Mouse (Mus musculus) hindbrain, embryonic 14.5 days (tissue): ENCODE results near the gene Arhgap9. TPM values are rescaled to one million over a fixed set of nuclear protein-coding genes. Genes with fewer than 3 reads are reported as not detected.

Experiments
- ATAC-seq: fragments of 200-750 bp; cut with Nextera tagmentation; 2 replicates; pipeline ENCODE4 v1.8.0; 2017; ENCODE audit warnings: moderate number of reproducible peaks, mild to moderate bottlenecking, moderate TSS enrichment, moderate library complexity; ENCODE audit not compliant: low FRiP score
- DNase-seq: peaks from one replicate; pipeline ENCODE4 v3.0.0-alpha.2; 2015; ENCODE audit warnings: low spot score
- H3K27ac ChIP-seq: fragments of 300-500 bp; sonication (generic); 2 replicates; pipeline ENCODE4 v1.5.1; 2014; ENCODE audit warnings: mild to moderate bottlenecking, moderate library complexity
- H3K27me3 ChIP-seq: fragments of 300-500 bp; sonication (generic); 2 replicates; pipeline ENCODE4 v1.6.1; 2014; ENCODE audit warnings: mild to moderate bottlenecking, low read length, mixed read lengths; ENCODE audit not compliant: control insufficient read depth, insufficient read depth
- H3K36me3 ChIP-seq: fragments of 300-500 bp; sonication (generic); replicated peaks from 2 replicates; pipeline ENCODE4 v1.6.1; 2014; ENCODE audit not compliant: control insufficient read depth, insufficient read depth
- H3K4me1 ChIP-seq: fragments of 300-500 bp; sonication (generic); replicated peaks from 2 replicates; pipeline ENCODE4 v1.6.1; 2014; ENCODE audit warnings: antibody characterized with exemption, low read length, mixed read lengths; ENCODE audit not compliant: control insufficient read depth, insufficient read depth
- H3K4me2 ChIP-seq: fragments of 300-500 bp; sonication (generic); replicated peaks from 2 replicates; pipeline ENCODE4 v1.6.1; 2014; ENCODE audit warnings: mild to moderate bottlenecking, moderate library complexity
- H3K4me3 ChIP-seq: fragments of 300-500 bp; sonication (generic); replicated peaks from 2 replicates; pipeline ENCODE4 v1.5.1; 2014; ENCODE audit warnings: mild to moderate bottlenecking, low read length
- H3K9ac ChIP-seq: fragments of 300-500 bp; sonication (generic); 2 replicates; pipeline ENCODE4 v1.6.1; 2014
- H3K9me3 ChIP-seq: fragments of 300-500 bp; sonication (generic); 2 replicates; pipeline ENCODE4 v1.6.1; 2016; ENCODE audit warnings: low read length; ENCODE audit not compliant: control insufficient read depth
- WGBS: fragments of 180-500 bp; shearing (Covaris S2); extraction: QIAGEN DNeasy Blood & Tissue Kit; methylation state at CpG from one replicate; pipeline ENCODE4 v1.1.7; 2014; 5-methylcytosine and 5-hydroxymethylcytosine counted together
- polyA plus RNA-seq: library from polyadenylated mRNA; unstranded; fragments of >200 nt; fragmentation: Nextera tagmentation; extraction: Ambion mirVana; gene quantifications from 2 replicates; pipeline ENCODE4 v1.2.1, GENCODE M21; 2014

Arhgap9 gene
- polyA plus RNA-seq, 1 experiment from 2014 or later, result 0.88 TPM

DNA sequence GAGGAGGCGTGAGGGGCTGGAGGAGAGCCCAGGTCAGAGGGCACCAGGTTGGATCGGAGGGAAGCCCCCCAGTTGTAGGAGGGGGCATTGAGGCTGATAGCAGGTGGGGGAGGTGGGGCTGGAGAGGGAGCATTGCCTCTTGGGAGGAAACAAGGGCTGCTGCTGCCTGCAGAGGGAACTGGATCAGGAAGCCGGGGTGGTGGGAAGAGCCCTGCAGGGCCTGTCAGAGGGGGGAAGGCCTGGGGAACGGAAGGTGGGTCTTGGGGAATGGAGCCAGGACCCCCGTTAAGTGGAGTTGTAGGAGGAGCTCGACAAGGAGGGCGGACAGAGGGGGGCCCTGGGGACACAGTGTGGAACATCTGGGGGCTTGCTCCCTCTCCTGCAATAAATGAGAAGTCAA lies 35.6 kb upstream of the Arhgap9 start:
- Histone ChIP-seq H3K27me3 (no peaks in the 10 kb centered on the region), H3K4me3 (no peak overlapping the region), H3K4me2 (peak overlapping the region; percentile 92), H3K4me1 (peaks cover 33% of the 10 kb centered on the region), H3K9me3 (no peaks in the 10 kb centered on the region), H3K27ac (no peak overlapping the region), H3K9ac (peak overlapping the region; percentile 83), H3K36me3 (peaks cover 63% of the 10 kb centered on the region)
- 63% methylated on average over 7 of the region's 7 CpGs for WGBS
- no peak for DNase-seq
- no peak for ATAC-seq

- peak overlapping the region; percentile 97; the same call in 1 of the 2 replicates for H3K27ac ChIP-seq
- H3K36me3 ChIP-seq, result peaks cover 58% of the 10 kb centered on the region
- H3K27me3 ChIP-seq, result no peaks in the 10 kb centered on the region
- peak overlapping the region; percentile 83 for H3K9ac ChIP-seq
- WGBS, result 45% methylated on average over 7 of the region's 7 CpGs
- no peaks in the 10 kb centered on the region for H3K9me3 ChIP-seq
- peak overlapping the region; percentile 78 for H3K4me3 ChIP-seq
- no peak for ATAC-seq
- no peak for DNase-seq
- peak overlapping the region; percentile 92 for H3K4me2 ChIP-seq
- peaks cover 37% of the 10 kb centered on the region for H3K4me1 ChIP-seq
These were observed 35.0 kb upstream of the Arhgap9 start for GRCm38 (mm10) chr10:127286730-127287129.

DNA sequence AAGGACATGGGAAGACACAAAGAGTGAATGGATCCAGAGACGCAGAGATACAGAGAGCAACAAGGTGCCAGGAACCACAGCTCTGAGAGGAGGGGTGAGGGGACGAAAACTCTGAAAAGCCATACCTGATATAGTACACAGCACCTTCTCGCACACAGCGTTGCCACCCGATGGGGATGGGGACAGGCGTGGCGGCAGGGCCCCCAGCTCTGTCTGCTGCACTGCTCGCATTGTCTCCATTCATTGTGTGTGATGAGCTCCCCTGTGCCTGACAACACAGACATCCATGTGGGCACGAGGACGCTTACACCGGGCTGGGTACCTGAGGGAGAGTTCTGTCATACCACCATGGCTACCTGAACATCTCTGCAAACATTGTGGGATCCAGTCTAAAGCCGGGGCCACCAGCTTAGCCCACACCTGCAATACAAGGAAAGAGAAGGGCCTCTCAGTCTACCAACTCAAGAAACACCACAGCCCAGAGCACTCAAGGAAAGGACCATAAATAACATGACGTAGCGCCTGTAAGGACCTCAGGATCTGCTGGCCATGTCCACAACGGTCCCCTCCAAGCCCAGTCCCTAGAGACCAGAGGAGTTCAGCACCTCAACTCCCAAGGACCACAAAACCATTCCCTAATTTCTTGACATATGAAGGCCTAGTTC lies 34.4 kb upstream of the Arhgap9 start:
- Histone ChIP-seq H3K27ac (peak overlapping the region; percentile 97), H3K4me2 (peak overlapping the region; percentile 92), H3K9me3 (no peaks in the 10 kb centered on the region), H3K4me1 (peaks cover 44% of the 10 kb centered on the region), H3K4me3 (peak overlapping the region; percentile 78), H3K9ac (peak overlapping the region; percentile 83), H3K27me3 (no peaks in the 10 kb centered on the region), H3K36me3 (peaks cover 51% of the 10 kb centered on the region)
- ATAC-seq (no peak), DNase-seq (no peak)
- 57% methylated on average over 15 of the region's 15 CpGs for WGBS

DNA sequence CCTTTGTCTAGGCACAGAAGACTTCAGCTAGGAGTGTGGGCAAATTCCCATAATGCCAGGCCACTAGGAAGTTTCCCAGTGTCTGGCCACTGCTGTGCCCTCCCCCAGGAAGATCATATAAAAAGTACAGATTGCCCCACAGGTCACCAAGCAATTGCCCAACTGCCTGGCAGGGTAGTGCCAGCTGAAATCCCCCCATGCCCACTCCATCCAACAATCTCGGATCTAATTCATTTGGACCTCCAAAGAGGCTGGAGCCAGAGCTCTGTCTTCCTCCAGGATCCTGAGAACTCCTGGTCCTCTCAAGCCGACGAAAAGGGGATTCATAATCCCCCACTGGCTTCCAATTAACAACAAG lies 33.8 kb upstream of the Arhgap9 start:
- H3K9me3 ChIP-seq, result no peaks in the 10 kb centered on the region
- no peak for ATAC-seq
- H3K4me2 ChIP-seq, result peak overlapping the region; percentile 92
- peaks cover 46% of the 10 kb centered on the region for H3K36me3 ChIP-seq
- H3K4me1 ChIP-seq, result peaks cover 46% of the 10 kb centered on the region
- H3K9ac ChIP-seq, result peak overlapping the region; percentile 83
- H3K27me3 ChIP-seq, result no peaks in the 10 kb centered on the region
- 0% methylated on average over 3 of the region's 3 CpGs for WGBS
- DNase-seq, result no peak
- H3K27ac ChIP-seq, result peak overlapping the region; percentile 97
- peak overlapping the region; percentile 78 for H3K4me3 ChIP-seq

DNA sequence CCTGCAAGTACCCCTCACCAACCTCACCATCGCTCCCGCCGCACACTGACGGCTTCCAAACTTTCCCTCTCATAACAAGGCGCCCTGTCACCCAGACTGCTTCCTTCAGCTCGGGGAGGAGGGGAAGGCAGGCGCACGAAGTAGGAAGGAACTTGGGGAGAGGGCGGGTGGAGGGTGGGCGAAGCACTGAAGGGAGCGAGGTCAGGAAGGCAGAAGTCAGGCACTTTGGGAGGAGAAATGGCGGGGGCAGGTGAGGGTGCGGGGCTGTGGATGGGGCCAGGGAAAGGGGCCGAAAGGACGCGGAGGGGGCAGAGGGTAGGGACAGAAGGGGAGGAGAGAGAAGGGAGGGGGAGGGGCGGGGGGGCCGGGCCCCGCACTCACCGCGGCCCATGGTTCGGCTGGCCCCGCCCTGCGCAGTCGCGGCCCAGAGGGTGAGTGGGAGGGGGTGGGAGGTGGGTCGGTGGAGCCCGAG lies 33.4 kb upstream of the Arhgap9 start:
- Histone ChIP-seq H3K9me3 (no peaks in the 10 kb centered on the region), H3K27ac (peak overlapping the region; percentile 97), H3K9ac (peak overlapping the region; percentile 83), H3K4me3 (peak overlapping the region; percentile 78), H3K4me2 (peak overlapping the region; percentile 92), H3K4me1 (peaks cover 46% of the 10 kb centered on the region), H3K36me3 (peaks cover 42% of the 10 kb centered on the region), H3K27me3 (no peaks in the 10 kb centered on the region)
- peak; percentile 33 for DNase-seq
- 0 out of 2 replicates have a peak, but pooled peaks have one; percentile 1 for ATAC-seq
- 0% methylated on average over 16 of the region's 28 CpGs for WGBS

DNA sequence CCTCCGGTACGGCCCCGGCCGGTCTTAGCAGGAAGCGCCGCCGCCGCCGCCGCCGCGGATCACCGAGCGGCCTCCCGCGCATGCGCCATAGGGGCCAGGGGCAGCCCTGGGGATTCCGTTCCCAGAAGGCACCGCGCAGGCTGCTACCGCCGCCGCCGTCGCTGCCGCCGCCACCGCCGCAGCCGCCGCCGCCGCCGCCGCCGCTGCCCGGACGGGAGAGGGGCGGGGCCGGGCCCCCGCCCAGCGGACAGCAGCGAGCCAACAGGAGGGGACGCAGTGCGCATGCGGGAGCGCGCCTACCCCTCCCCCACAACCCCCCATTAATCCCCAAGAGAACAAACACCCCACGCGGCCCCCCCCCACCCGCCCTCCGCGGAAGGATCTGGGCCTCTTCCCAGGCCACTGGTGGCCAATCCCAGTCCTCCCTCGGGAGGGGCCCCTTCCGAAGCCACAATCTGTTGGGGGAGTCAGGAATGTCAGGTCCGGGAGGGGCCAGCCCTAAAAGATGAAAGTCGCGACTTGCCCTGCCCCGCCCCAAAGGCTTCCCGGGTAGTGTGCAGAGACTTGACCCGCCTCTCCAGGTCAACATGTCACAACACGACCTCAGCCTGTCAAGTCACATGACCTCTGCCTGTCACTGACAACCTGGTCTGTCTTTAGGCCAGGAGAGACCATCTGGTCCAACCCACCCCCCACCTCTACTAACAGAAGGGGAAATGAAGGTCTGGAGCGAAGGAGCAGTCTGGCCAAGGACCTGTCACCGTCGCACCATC lies 32.8 kb upstream of the Arhgap9 start, which contains the start of gene Mbd6:
Gene Mbd6 (minus strand): TSS at position 219 of the 773 bp plus-strand sequence.
- peaks cover 46% of the 10 kb centered on the region for H3K4me1 ChIP-seq
- no peaks in the 10 kb centered on the region for H3K9me3 ChIP-seq
- peak within 1 kb of the TSS; percentile 97 for H3K27ac ChIP-seq
- H3K9ac ChIP-seq, result peak within 1 kb of the TSS; percentile 83
- ATAC-seq, result peak; percentile 7; the same call in 1 of the 2 replicates
- 1% methylated on average over 21 of the region's 65 CpGs for WGBS
- no peaks in the 10 kb centered on the region for H3K27me3 ChIP-seq
- H3K36me3 ChIP-seq, result peaks cover 41% of the 10 kb centered on the region
- H3K4me3 ChIP-seq, result peak within 1 kb of the TSS; percentile 78
- peak; percentile 88 for DNase-seq
- peak within 1 kb of the TSS; percentile 92 for H3K4me2 ChIP-seq

DNA sequence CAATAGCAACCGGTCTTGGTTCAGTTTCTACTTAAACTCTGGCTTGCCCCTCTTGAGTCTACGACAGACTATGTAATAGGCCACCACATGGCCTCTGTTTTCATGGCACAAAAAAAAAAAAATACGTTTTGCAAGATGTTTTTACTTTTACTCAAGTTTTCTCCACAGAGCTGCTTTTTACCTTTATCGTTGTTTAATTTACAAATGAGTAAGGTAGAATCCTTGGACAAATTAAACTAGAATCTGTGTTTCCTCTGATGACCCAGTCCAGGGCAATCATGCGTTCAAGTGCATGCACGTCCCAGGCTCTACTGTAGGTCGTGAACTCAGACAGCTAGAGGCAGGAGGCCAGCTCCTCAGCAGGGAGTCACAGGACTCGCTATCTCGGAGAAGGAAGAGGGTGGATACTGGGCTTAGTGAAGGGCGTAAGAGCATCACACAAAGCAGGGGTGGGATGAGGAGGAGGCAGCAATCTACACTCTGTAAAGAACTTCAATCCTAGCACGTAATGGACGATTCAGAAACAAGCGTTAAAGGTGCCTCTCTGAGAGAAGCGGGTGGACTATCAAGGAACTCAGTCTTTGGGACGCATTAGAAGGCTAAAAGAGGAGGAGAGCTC lies 32.1 kb upstream of the Arhgap9 start:
- Histone ChIP-seq H3K4me2 (peak overlapping the region; percentile 92), H3K9me3 (no peaks in the 10 kb centered on the region), H3K9ac (peak overlapping the region; percentile 83), H3K27ac (peak overlapping the region; percentile 97), H3K27me3 (no peaks in the 10 kb centered on the region), H3K4me1 (peaks cover 46% of the 10 kb centered on the region), H3K4me3 (peak overlapping the region; percentile 78), H3K36me3 (peaks cover 41% of the 10 kb centered on the region)
- DNase-seq (peak; percentile 51), ATAC-seq (no peak)
- 2% methylated on average over 15 of the region's 15 CpGs for WGBS

DNA sequence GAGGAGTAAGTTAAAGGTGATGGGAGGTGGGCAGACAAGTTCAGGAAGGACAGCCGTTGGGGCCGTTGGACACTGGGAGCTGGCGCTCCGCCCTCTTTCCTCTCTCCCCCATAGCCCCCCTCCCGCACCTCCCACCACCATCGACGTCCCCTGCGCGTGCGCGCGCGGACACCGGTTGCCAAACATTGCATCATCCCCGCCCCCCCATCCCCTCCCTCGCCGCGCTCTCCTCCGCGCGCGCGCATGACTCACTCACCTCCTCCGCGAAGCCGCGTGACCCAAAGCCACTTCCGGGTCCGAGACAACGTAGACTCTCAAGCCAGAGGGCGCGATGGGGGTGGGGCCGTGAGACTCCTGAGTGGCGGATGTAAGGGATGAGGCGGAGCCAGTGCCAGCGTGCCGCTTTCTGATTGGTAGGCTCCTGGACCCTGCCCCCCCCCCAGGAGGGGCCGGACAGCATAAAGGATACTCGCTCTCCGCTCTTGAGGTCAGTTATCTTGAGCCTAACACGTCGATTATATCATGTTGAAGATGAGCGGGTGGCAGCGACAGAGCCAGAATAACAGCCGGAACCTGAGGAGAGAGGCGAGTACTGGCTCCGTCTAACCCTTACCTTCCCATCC lies 31.3 kb upstream of the Arhgap9 start:
- Histone ChIP-seq H3K27ac (peak overlapping the region; percentile 97), H3K36me3 (peaks cover 41% of the 10 kb centered on the region), H3K27me3 (no peaks in the 10 kb centered on the region), H3K4me2 (peak overlapping the region; percentile 92), H3K4me1 (peaks cover 46% of the 10 kb centered on the region), H3K9me3 (no peaks in the 10 kb centered on the region), H3K4me3 (peak overlapping the region; percentile 78), H3K9ac (peak overlapping the region; percentile 83)
- peak; percentile 98 for DNase-seq
- WGBS, result under 1% methylated on average over 42 of the region's 47 CpGs
- ATAC-seq, result peak; percentile 93
